Mouse (Mus musculus) kidney, postnatal 14 days (tissue): ENCODE measurements around the gene Wdr74.

Experiments
- DNase-seq: peaks from one replicate; pipeline ENCODE4 v3.0.0; 2022; ENCODE audit warnings: mixed read lengths

Wdr74 gene

GRCm38 (mm10) chr19:8747368-8747767, 11.7 kb downstream of the Wdr74 start:
- no peak for DNase-seq

DNA sequence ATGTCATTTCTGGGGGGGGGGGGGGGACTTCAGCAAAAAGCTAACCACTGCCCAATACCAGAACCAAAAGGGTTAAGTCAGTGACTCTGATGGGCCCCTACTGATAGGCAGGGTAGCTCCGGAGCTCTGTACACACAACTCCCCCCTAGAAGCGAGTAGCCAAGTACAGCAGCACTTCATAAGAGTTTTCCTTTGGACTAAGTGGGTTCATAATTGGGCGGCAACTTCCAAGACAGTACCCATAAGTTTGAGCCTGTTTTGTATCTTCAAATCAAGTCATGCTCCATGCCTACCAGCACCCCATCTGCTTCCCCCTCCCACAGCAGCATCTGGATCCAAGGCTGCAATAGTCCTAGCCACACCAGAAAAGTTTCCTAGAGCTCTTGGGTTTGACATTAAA, 20.0 kb downstream of the Wdr74 start:
- no peak for DNase-seq

GRCm38 (mm10) chr19:8756635-8757387, 21.2 kb downstream of the Wdr74 start, which contains the start of gene Nxf1:
Gene Nxf1 (plus strand): TSS chr19:8757073.
- DNase-seq = peak; percentile 97

GRCm38 (mm10) chr19:8757471-8757998, 21.9 kb downstream of the Wdr74 start:
- no peak for DNase-seq

GRCm38 (mm10) chr19:8758899-8759298, 23.3 kb downstream of the Wdr74 start:
- no peak for DNase-seq

- DNase-seq = no peak
Observed at GRCm38 (mm10) chr19:8760757-8761156, 25.1 kb downstream of the Wdr74 start.

- DNase-seq = no peak
Observed at GRCm38 (mm10) chr19:8763276-8763675, 27.6 kb downstream of the Wdr74 start.

DNA sequence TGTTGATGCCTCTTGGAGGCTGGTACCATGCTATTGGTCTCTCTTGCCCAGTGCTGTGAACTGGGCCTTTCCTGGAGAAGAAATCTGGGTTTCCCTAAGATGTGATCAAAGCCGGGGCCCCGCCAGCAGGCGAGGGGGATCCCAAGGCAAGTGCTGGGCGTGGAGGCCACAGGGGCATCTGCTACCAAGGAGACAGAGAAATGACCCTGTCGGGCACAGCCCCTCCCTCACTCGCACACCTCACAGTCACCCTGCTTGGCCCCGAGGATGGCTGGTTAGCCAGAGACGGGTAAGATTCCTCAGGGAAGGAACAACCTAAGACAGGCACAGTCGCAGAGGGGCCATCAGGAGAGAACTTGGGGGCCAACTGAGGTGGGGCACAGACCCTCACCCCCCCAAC, 29.9 kb downstream of the Wdr74 start:
- no peak for DNase-seq

DNA sequence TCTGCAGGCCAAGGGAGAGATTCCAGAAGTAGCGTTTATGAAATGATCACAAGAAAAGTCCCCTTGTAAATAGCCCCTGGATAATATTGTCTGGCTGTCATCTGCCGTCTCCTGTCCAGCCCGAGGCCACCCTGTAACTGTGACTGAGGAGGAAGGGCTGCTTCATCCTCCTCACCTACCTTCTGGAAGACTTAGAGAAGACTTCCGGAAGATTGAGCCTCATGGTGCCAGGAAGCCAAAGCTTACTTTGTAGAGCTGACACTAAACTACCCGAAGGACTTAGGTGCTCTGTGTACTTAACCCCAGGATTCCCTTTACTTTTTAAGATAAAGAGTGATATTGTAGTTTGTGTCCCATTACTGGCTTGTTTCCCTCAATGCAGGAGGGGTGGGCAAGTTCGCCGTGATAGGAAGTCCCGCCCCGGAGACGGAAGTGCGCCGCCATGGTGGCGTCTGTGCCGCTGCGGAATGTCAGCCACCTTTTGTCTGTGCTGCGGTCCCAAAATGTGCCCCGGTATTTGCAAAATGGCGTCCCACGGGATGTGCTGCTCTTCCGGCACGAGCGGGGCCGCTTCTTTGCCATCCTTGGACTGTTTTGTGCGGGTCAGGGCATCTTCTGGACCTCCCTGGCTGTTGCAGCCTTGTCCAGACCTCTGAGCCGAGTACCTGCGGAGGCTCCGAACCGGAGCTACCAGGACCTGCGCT, 35.1 kb downstream of the Wdr74 start, which contains the start of gene Tmem223:
Gene Tmem223, plus strand, starts transcription at position 430 of the 704 bp plus-strand sequence.
- peak; percentile 89 for DNase-seq

GRCm38 (mm10) chr19:8772996-8773395, 37.4 kb downstream of the Wdr74 start:
- DNase-seq = no peak

- no peak for DNase-seq
Observed at GRCm38 (mm10) chr19:8773409-8773808, 37.8 kb downstream of the Wdr74 start.

GRCm38 (mm10) chr19:8774086-8774835, 38.6 kb downstream of the Wdr74 start, which contains the start of gene Tmem179b:
Gene Tmem179b (minus strand): TSS chr19:8774467.
- peak; percentile 96 for DNase-seq

GRCm38 (mm10) chr19:8774951-8775421, 39.4 kb downstream of the Wdr74 start:
- DNase-seq = no peak

DNA sequence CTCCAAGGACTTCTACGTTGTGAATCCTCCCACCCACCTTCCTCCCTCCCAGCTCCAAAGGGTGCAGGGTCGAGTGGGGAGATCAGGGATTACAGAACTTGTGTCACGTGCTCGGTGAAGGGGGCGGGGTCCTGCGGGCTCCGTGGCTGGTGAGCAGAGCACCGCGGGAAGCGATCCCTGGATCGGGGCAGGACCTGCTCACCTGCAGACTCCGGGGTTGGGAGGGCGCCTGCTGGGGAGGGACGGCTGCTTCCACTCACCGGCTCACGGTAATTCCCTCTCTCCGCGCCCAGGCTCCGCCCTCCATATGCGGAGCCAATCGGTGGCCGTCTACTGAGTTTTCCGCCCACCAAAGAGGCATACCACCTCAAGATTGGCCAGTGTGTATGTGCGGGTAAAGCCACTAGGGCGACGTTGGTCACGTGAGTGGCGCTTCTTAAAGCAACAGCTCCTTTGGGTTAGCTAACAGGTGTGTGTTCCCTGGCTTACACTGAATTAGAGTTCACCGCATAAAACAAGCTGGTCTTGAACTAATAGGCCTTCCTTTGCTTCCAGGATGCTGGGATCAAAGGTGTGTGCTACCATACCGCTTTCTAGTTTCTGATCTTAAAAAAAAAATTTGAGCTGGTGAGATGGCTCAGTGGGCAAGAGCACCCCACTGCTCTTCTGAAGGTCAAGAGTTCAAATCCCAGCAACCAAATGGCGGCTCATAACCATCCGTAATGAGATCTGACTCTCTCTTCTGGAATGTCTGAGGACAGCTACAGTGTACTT, 50.6 kb downstream of the Wdr74 start, which contains the start of gene Taf6l:
Gene Taf6l, minus strand, starts transcription at position 410 of the 774 bp plus-strand sequence.
- peak; percentile 96 for DNase-seq

DNA sequence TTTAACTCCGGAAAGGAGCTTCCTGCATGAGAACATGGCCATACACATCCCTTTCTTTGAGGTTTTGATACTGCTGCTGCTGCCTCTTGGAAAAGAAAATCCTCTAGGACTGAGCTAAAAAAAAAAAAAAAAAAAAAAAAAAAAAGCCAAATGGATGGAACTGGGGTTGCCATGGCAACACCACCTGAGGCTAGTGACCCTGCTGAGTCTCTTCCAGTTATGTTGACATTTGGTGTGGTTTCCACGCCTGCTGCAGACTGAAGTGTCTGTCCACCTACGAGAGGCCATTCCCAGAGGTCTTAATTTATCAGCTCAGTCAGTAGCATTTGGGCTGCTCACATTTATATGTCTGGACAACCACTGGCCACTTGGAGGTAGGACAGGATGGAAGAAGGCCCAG, 52.9 kb downstream of the Wdr74 start:
- DNase-seq = no peak

DNA sequence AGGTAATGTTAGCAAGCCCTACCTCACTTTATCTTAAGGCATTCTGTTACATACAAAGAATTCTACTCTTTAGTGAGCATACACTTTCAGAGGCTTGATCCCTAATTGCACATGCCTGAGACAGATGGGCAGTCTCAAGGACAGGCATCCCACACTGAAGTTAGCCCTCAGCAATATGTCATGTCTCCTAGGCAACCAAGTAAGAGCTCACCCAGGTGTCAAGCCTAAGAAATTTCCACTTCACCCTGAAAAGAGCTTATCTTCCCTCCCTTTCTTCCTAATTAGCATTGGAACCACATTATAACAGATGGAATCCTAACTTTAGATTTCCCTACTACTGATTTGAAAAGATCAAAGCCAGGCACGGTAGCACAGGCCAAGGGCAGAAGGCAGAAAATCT, 53.5 kb downstream of the Wdr74 start:
- no peak for DNase-seq

DNA sequence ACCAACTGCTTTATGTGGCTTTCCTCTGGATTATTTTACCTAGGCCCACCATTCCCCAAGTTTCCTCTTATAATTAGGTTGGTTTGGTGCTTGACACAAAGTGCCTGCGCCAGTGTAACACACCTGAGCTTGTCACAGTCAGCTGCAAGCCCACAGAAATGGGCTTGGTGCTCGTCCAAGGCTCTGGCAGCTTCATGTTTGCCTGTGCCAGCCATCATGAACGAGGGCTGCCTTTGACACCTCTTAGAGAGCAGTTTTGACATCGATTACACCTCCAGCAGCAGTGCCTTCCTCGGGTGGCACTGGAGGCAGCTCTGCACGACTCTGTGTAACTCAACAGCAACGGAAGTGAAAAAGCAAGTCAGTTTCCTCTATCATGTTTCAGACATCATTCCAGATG, 54.5 kb downstream of the Wdr74 start:
- DNase-seq = no peak
